Mouse (Mus musculus): ENCODE measurements at regions not wholly inside any gene's neighbourhood (a gene's known extent, or its start where the extent isn't known, plus 50 kb on each side); places are given as distances from the start of the nearest gene placed in this dataset.

DNA sequence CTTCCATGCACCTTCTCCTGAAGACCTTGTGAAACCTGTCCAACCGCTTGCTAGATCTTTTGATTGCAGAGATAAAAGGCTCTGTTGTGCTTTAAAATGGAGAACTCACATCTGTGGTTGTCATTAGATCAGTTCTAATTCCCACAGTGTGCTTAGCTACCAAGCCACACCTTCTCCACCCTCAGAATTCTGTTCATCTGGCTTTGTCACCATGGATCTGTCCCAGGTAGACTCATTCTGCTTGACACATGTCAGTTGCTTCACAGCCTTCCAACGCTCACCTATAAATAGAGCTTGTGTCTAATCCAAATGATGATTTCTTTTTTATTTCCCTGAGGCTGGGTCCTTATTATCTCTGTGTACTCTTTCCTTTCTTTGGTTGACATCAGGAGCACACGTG is 325.7 kb upstream of the Emcn start:
- TF ChIP-seq CTCF (IDR thresholded peaks at IDR 0.05; ENCODE audit: low read depth, low read length) (no peak), POLR2A (IDR thresholded peaks at IDR 0.05; ENCODE audit: extremely low read depth, insufficient read depth, low read length) (no peak)
